Mouse (Mus musculus) hindlimb bud, embryonic 11.5 days (tissue): ENCODE data around the gene St6gal1.

Source experiments
- DNase-seq: peaks from one replicate; pipeline ENCODE4 v3.0.0-alpha.2; 2012; ENCODE audit warnings: low read depth, low spot score; ENCODE audit errors: extremely low spot score

The St6gal1 gene

GRCm38 (mm10) chr16:23295720-23296119, 71.2 kb downstream of the St6gal1 start:
- DNase-seq, result no peak

- DNase-seq, result no peak
Measured at GRCm38 (mm10) chr16:23296721-23297120, 72.2 kb downstream of the St6gal1 start.

- no peak for DNase-seq
Measured at GRCm38 (mm10) chr16:23298441-23298840, 73.9 kb downstream of the St6gal1 start.

- no peak for DNase-seq
Measured at GRCm38 (mm10) chr16:23298911-23299310, 74.4 kb downstream of the St6gal1 start.

GRCm38 (mm10) chr16:23299904-23300740, 75.6 kb downstream of the St6gal1 start:
- no peak for DNase-seq

GRCm38 (mm10) chr16:23301762-23302161, 77.2 kb downstream of the St6gal1 start:
- no peak for DNase-seq

GRCm38 (mm10) chr16:23305830-23306623, 81.5 kb downstream of the St6gal1 start:
- no peak for DNase-seq

GRCm38 (mm10) chr16:23307142-23307968, 82.8 kb downstream of the St6gal1 start:
- no peak for DNase-seq

- no peak for DNase-seq
Measured at GRCm38 (mm10) chr16:23308012-23308554, 83.5 kb downstream of the St6gal1 start.

GRCm38 (mm10) chr16:23309080-23309479, 84.5 kb downstream of the St6gal1 start:
- DNase-seq, result no peak

- no peak for DNase-seq
Measured at GRCm38 (mm10) chr16:23312604-23313003, 88.1 kb downstream of the St6gal1 start.

GRCm38 (mm10) chr16:23314790-23315189, 90.2 kb downstream of the St6gal1 start:
- no peak for DNase-seq

GRCm38 (mm10) chr16:23317411-23318047, 93.0 kb downstream of the St6gal1 start:
- no peak for DNase-seq

- no peak for DNase-seq
Measured at GRCm38 (mm10) chr16:23320025-23320424, 95.5 kb downstream of the St6gal1 start.

- DNase-seq, result no peak
Measured at GRCm38 (mm10) chr16:23320579-23320978, 96.0 kb downstream of the St6gal1 start.

- DNase-seq, result no peak
Measured at GRCm38 (mm10) chr16:23322453-23322852, 97.9 kb downstream of the St6gal1 start.

GRCm38 (mm10) chr16:23323915-23324314, 99.4 kb downstream of the St6gal1 start:
- no peak for DNase-seq

- no peak for DNase-seq
Measured at GRCm38 (mm10) chr16:23324867-23325650, 100.5 kb downstream of the St6gal1 start.

GRCm38 (mm10) chr16:23326664-23327063, 102.1 kb downstream of the St6gal1 start:
- no peak for DNase-seq

- no peak for DNase-seq
Measured at GRCm38 (mm10) chr16:23327266-23327665, 102.7 kb downstream of the St6gal1 start.
